Mouse (Mus musculus): ENCODE data around the gene Cyp39a1. TPM values are rescaled to one million over a fixed set of nuclear protein-coding genes. Genes with fewer than 3 reads are reported as not detected.

Cyp39a1 gene
- polyA plus RNA-seq, 1 experiment from 2014 or later, result 18.7 TPM

- Histone ChIP-seq H3K9me3 (no peaks in the 10 kb centered on the region), H3K4me1 (replicated peaks) (no peaks in the 10 kb centered on the region), H3K36me3 (no peaks in the 10 kb centered on the region), H3K4me3 (replicated peaks) (no peak overlapping the region), H3K27me3 (replicated peaks) (no peaks in the 10 kb centered on the region), H3K27ac (no peak overlapping the region), H3K9ac (no peak overlapping the region), H3K4me2 (replicated peaks) (no peak overlapping the region)
- 64% methylated on average over 5 of the region's 5 CpGs for WGBS
- ATAC-seq, result no peak
These were observed 20.3 kb upstream of the Cyp39a1 start for GRCm38 (mm10) chr17:43646925-43647324.

DNA sequence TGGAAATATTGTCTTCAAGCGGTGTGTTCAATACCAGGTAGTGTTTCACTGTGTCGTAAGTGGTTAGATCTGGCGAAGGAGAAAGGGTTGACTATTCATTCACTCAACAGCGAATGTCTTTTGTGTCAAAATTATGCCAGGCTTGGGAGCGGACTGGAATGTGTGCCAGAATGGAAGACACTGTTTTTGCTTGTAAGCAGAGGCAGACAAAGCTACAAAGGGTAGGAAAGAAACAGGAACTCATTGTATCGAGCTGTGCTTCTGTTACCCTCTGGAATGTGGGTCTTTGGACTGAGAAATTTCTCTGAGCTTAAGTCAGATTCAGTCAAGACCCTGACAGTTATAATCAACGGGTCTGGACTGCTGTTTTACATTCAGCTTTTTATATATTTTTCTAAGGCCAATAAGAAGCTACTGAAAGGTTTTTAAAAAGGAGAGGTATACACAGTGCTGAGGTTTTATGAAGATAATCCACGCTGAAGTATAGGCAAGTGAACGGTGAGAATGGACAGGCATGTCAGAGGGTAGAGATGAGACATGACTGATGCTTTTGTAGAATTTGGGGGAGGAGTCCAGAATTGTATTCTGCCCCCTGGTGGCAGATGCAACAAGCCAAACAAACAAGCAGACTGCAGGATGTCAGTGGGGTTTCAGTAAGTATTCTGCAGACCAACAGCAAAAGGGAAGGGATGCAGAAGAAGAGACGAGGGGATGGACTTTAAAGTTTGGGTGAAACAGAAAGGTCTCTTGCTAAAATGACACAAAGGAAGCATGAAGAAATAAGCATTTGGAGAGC, 17.4 kb upstream of the Cyp39a1 start:
- no peaks in the 10 kb centered on the region for H3K4me1 ChIP-seq (replicated peaks)
- H3K27me3 ChIP-seq (replicated peaks), result no peaks in the 10 kb centered on the region
- WGBS, result 84% methylated on average over 10 of the region's 10 CpGs
- H3K4me3 ChIP-seq (replicated peaks), result no peak overlapping the region
- no peaks in the 10 kb centered on the region for H3K36me3 ChIP-seq
- no peak overlapping the region for H3K27ac ChIP-seq
- H3K9me3 ChIP-seq, result no peaks in the 10 kb centered on the region
- no peak overlapping the region for H3K4me2 ChIP-seq (replicated peaks)
- no peak for ATAC-seq
- no peak overlapping the region for H3K9ac ChIP-seq

- no peaks in the 10 kb centered on the region for H3K27me3 ChIP-seq (replicated peaks)
- peak; percentile 36; the same call in 1 of the 2 replicates for ATAC-seq
These were observed 15.7 kb upstream of the Cyp39a1 start for GRCm38 (mm10) chr17:43651314-43652046.

DNA sequence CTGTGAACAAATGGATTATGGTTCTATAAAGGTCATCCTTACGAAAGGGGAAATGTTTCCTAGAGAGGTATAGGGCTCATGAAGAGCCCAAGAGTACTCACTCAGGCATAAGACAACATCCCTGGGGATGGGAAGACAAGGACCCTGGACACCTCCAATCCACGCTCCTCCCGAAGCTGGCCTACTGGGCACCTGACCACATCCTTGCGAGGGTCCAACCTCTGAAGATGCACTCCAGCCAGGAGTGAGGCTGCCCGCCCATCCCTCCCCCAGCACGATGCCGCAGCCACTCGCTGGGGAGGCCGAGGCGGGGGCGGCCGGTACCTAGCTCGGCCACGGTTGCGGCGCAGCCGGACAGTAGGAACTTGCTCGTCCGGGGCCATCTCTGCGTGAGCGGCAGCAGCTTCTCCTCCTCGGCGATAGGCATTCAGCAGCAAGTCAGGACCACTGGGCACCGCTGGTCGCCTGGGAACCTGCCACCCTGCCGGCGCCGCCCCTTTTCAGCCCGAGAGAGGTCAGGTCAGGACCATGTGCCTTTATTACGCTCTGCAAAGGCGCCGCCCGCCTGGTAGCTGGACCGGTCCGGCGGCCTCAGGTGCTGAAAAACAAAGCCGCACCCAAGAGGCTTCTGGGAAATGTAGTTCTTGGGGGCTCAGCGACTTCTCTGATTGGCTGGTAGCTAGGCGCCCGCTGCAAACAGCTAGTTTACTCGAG, 492 bp upstream of the Cyp39a1 start, which contains the start of gene Slc25a27:
Gene Slc25a27, minus strand, starts transcription at position 639 of the 714 bp plus-strand sequence.
- no peaks in the 10 kb centered on the region for H3K9me3 ChIP-seq
- peak; percentile 98 for ATAC-seq
- WGBS, result under 1% methylated on average over 41 of the region's 41 CpGs
- H3K36me3 ChIP-seq, result no peaks in the 10 kb centered on the region
- peak within 1 kb of the TSS; percentile 66 for H3K9ac ChIP-seq
- H3K4me2 ChIP-seq (replicated peaks), result peak within 1 kb of the TSS; percentile 94
- H3K4me1 ChIP-seq (replicated peaks), result peaks cover 7% of the 10 kb centered on the region
- no peaks in the 10 kb centered on the region for H3K27me3 ChIP-seq (replicated peaks)
- H3K4me3 ChIP-seq (replicated peaks), result peak within 1 kb of the TSS; percentile 82
- 0 out of 2 replicates have a peak within 1 kb of the TSS, but pooled peaks have one; percentile 44 for H3K27ac ChIP-seq

More at GRCm38 (mm10) chr17:43651314-43652046, 15.7 kb upstream of the Cyp39a1 start:
- Histone ChIP-seq H3K27ac (no peak overlapping the region), H3K36me3 (no peaks in the 10 kb centered on the region), H3K9me3 (no peaks in the 10 kb centered on the region), H3K4me3 (replicated peaks) (no peak overlapping the region), H3K9ac (no peak overlapping the region), H3K4me2 (replicated peaks) (no peak overlapping the region), H3K4me1 (replicated peaks) (no peaks in the 10 kb centered on the region)
- 66% methylated on average over 14 of the region's 14 CpGs for WGBS

DNA sequence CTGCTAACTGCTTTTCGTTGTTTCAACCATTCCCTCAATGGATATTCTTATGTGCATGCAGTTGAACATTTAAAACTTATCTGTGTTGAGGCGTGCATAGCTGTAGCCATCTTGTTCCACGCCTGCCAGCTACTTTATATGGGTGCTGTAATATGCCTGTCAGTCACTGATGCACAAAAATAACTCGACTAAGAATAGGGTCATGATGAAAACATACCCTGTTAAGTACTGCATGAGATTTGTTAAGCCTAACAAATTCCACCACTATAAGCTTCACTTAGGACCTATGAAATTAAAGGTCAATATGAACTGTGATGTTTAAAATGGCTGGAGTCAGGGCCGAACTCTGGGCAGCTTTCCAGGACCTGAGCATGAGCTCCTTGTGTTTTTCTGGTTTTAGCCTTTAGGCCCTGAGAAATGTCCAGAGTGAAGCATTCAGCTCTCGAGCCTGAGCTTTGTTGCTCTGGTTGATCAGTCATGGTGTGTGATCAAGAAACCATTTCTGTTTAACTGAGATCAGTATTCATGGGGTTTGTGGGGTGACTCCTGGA, 2.0 kb downstream of the Cyp39a1 start:
- Histone ChIP-seq H3K27me3 (replicated peaks) (no peaks in the 10 kb centered on the region), H3K9me3 (no peaks in the 10 kb centered on the region), H3K4me2 (replicated peaks) (peak overlapping the region; percentile 94; the same call in 1 of the 2 replicates), H3K9ac (no peak overlapping the region), H3K4me3 (replicated peaks) (no peak overlapping the region), H3K36me3 (no peaks in the 10 kb centered on the region), H3K27ac (no peak overlapping the region), H3K4me1 (replicated peaks) (peaks cover 7% of the 10 kb centered on the region)
- no peak for ATAC-seq
- WGBS, result 75% methylated on average over 6 of the region's 6 CpGs

DNA sequence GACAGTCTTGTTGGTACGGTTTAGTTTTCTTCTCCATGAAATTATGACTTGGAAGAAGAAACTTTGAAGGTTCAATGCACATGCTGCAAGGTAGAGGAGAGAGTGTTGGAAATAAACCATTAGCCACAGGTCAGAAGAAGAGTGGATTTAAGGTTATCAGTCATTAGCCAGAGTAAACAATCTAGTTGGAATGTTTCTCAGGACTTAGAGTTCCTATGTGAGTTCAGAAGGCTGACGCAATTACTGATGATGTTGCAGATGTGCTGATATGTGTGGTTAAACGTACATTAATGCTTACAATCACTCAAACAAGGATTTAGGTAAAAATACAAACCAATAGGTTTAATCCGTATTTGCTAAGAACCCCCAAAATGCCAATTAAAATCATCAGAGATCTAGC, 4.7 kb downstream of the Cyp39a1 start:
- 57% methylated on average over 4 of the region's 4 CpGs for WGBS
- ATAC-seq, result no peak

GRCm38 (mm10) chr17:43675228-43675627, 8.0 kb downstream of the Cyp39a1 start:
- no peak overlapping the region for H3K9ac ChIP-seq
- H3K27me3 ChIP-seq (replicated peaks), result no peaks in the 10 kb centered on the region
- H3K9me3 ChIP-seq, result no peaks in the 10 kb centered on the region
- no peaks in the 10 kb centered on the region for H3K4me1 ChIP-seq (replicated peaks)
- H3K4me3 ChIP-seq (replicated peaks), result no peak overlapping the region
- H3K27ac ChIP-seq, result no peak overlapping the region
- ATAC-seq, result no peak; the same call in 1 of the 2 replicates
- WGBS, result 56% methylated on average over 1 of the region's 1 CpGs
- no peaks in the 10 kb centered on the region for H3K36me3 ChIP-seq
- no peak overlapping the region for H3K4me2 ChIP-seq (replicated peaks)

More for the DNA sequence above, 4.7 kb downstream of the Cyp39a1 start:
- Histone ChIP-seq H3K36me3 (no peaks in the 10 kb centered on the region), H3K27ac (no peak overlapping the region), H3K27me3 (replicated peaks) (no peaks in the 10 kb centered on the region), H3K4me3 (replicated peaks) (no peak overlapping the region), H3K4me2 (replicated peaks) (no peak overlapping the region), H3K9me3 (no peaks in the 10 kb centered on the region), H3K9ac (no peak overlapping the region), H3K4me1 (replicated peaks) (no peaks in the 10 kb centered on the region)

DNA sequence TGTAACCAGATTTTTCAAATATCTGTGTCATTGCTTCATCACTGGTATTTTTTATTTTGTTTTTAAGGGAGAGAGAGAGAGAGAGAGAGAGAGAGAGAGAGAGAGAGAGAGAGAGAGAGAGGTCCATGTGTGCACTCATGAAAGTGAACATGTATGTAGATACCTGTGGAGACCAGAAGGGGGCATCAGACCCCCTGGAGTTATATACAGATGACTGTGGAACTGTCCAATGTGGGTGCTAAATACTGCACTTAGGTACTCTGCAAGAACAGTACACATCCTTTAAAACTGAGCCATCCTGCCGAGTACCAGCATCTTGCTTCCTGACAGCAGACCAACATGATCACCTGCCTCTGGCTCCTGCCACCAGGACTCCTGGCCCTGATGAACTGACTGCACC, 9.0 kb downstream of the Cyp39a1 start:
- no peaks in the 10 kb centered on the region for H3K27me3 ChIP-seq (replicated peaks)
- H3K27ac ChIP-seq, result no peak overlapping the region
- ATAC-seq, result no peak
- H3K4me1 ChIP-seq (replicated peaks), result no peaks in the 10 kb centered on the region
- H3K4me3 ChIP-seq (replicated peaks), result no peak overlapping the region
- 81% methylated on average over 1 of the region's 1 CpGs for WGBS
- no peaks in the 10 kb centered on the region for H3K9me3 ChIP-seq
- no peaks in the 10 kb centered on the region for H3K36me3 ChIP-seq
- no peak overlapping the region for H3K4me2 ChIP-seq (replicated peaks)
- H3K9ac ChIP-seq, result no peak overlapping the region

- 23% methylated on average over 1 of the region's 1 CpGs for WGBS
- H3K36me3 ChIP-seq, result no peaks in the 10 kb centered on the region
- H3K4me3 ChIP-seq (replicated peaks), result no peak overlapping the region
- no peak overlapping the region for H3K27ac ChIP-seq
- H3K9me3 ChIP-seq, result no peaks in the 10 kb centered on the region
- no peaks in the 10 kb centered on the region for H3K4me1 ChIP-seq (replicated peaks)
- no peaks in the 10 kb centered on the region for H3K27me3 ChIP-seq (replicated peaks)
- no peak overlapping the region for H3K4me2 ChIP-seq (replicated peaks)
- no peak overlapping the region for H3K9ac ChIP-seq
- ATAC-seq, result no peak
These were observed 10.1 kb downstream of the Cyp39a1 start for GRCm38 (mm10) chr17:43677317-43677716.

GRCm38 (mm10) chr17:43684086-43684485, 16.9 kb downstream of the Cyp39a1 start:
- no peak overlapping the region for H3K4me3 ChIP-seq (replicated peaks)
- WGBS, result 94% methylated on average over 6 of the region's 7 CpGs
- no peak overlapping the region for H3K9ac ChIP-seq
- ATAC-seq, result no peak
- no peak overlapping the region for H3K4me2 ChIP-seq (replicated peaks)
- H3K27me3 ChIP-seq (replicated peaks), result no peaks in the 10 kb centered on the region
- H3K27ac ChIP-seq, result no peak overlapping the region
- no peaks in the 10 kb centered on the region for H3K9me3 ChIP-seq
- H3K36me3 ChIP-seq, result no peaks in the 10 kb centered on the region
- H3K4me1 ChIP-seq (replicated peaks), result no peaks in the 10 kb centered on the region

DNA sequence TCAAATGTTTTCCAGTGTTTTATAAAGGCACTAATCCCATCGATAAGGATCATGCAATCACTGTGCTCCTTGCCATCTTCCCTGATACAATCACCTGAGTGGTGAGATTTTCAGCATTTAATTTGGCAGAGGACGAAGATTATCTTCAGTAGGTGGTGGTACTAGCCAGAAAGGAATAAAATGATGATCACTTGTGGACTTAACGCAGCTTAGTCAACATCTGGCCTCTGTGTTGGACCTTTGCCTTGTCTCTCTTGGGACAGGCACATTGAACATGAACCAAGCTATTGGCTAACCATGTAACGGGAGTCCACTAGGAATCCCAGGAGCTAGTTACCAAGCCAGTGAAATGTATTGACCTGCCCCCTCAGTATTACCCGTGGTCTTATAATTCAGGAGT, 17.4 kb downstream of the Cyp39a1 start:
- Histone ChIP-seq H3K36me3 (no peaks in the 10 kb centered on the region), H3K9ac (no peak overlapping the region), H3K4me2 (replicated peaks) (no peak overlapping the region), H3K9me3 (no peaks in the 10 kb centered on the region), H3K4me1 (replicated peaks) (no peaks in the 10 kb centered on the region), H3K4me3 (replicated peaks) (no peak overlapping the region), H3K27ac (no peak overlapping the region), H3K27me3 (replicated peaks) (no peaks in the 10 kb centered on the region)
- 92% methylated on average over 5 of the region's 5 CpGs for WGBS
- ATAC-seq, result no peak

GRCm38 (mm10) chr17:43689591-43689990, 22.4 kb downstream of the Cyp39a1 start:
- 85% methylated on average over 9 of the region's 9 CpGs for WGBS

More at GRCm38 (mm10) chr17:43689591-43689990, 22.4 kb downstream of the Cyp39a1 start:
- Histone ChIP-seq H3K4me2 (replicated peaks) (no peak overlapping the region), H3K9ac (no peak overlapping the region), H3K4me1 (replicated peaks) (no peaks in the 10 kb centered on the region), H3K4me3 (replicated peaks) (no peak overlapping the region), H3K27me3 (replicated peaks) (no peaks in the 10 kb centered on the region), H3K36me3 (no peaks in the 10 kb centered on the region), H3K9me3 (no peaks in the 10 kb centered on the region), H3K27ac (no peak overlapping the region)
- no peak for ATAC-seq
